Mouse (Mus musculus) lung, embryonic 15.5 days (tissue): ENCODE results near the gene Timm17a. TPM values are rescaled to one million over a fixed set of nuclear protein-coding genes. Genes with fewer than 3 reads are reported as not detected.

Source experiments
- ATAC-seq: fragments of 200-750 bp; cut with Nextera tagmentation; 2 replicates; pipeline ENCODE4 v1.8.0; 2017; ENCODE audit warnings: moderate number of reproducible peaks, borderline replicate concordance; ENCODE audit not compliant: low FRiP score, low TSS enrichment; ENCODE audit errors: extremely low read depth
- H3K27ac ChIP-seq: fragments of 300-500 bp; sonication (generic); 2 replicates; pipeline ENCODE4 v1.5.1; 2015; ENCODE audit warnings: moderate library complexity, mild to moderate bottlenecking, inconsistent platforms
- H3K27me3 ChIP-seq: fragments of 300-500 bp; sonication (generic); 2 replicates; pipeline ENCODE4 v1.6.1; 2015; ENCODE audit warnings: inconsistent platforms
- H3K36me3 ChIP-seq: fragments of 300-500 bp; sonication (generic); 2 replicates; pipeline ENCODE4 v1.6.1; 2015; ENCODE audit warnings: inconsistent platforms
- H3K4me1 ChIP-seq: fragments of 300-500 bp; sonication (generic); 2 replicates; pipeline ENCODE4 v1.6.1; 2015; ENCODE audit warnings: inconsistent platforms
- H3K4me2 ChIP-seq: fragments of 300-500 bp; sonication (generic); 2 replicates; pipeline ENCODE4 v1.6.1; 2015; ENCODE audit warnings: inconsistent platforms, mild to moderate bottlenecking, moderate library complexity
- H3K4me3 ChIP-seq: fragments of 300-500 bp; sonication (generic); 2 replicates; pipeline ENCODE4 v1.5.1; 2015; ENCODE audit warnings: mild to moderate bottlenecking, inconsistent platforms
- H3K9ac ChIP-seq: fragments of 300-500 bp; sonication (generic); 2 replicates; pipeline ENCODE4 v1.6.1; 2015; ENCODE audit warnings: inconsistent platforms
- H3K9me3 ChIP-seq: fragments of 300-500 bp; sonication (generic); 2 replicates; pipeline ENCODE4 v1.6.1; 2016; ENCODE audit warnings: inconsistent platforms
- WGBS: fragments of 180-500 bp; shearing (Covaris S2); methylation state at CpG from one replicate; pipeline ENCODE4 v1.1.7; 2015; 5-methylcytosine and 5-hydroxymethylcytosine counted together
- polyA plus RNA-seq: library from polyadenylated mRNA; unstranded; fragments of >200 nt; fragmentation: Nextera tagmentation; extraction: Ambion mirVana; gene quantifications from 2 replicates; pipeline ENCODE4 v1.2.1, GENCODE M21; 2015

Timm17a gene
- polyA plus RNA-seq, 1 experiment from 2014 or later = 186 TPM

GRCm38 (mm10) chr1:135248434-135248850 lies 65.1 kb downstream of the Timm17a start:
- WGBS = 7% methylated on average over 15 of the region's 15 CpGs
- Histone ChIP-seq H3K4me3 (no peak overlapping the region), H3K27ac (no peak overlapping the region), H3K4me2 (peak overlapping the region; percentile 33), H3K4me1 (peaks cover 13% of the 10 kb centered on the region), H3K9me3 (no peaks in the 10 kb centered on the region), H3K27me3 (peaks cover 10% of the 10 kb centered on the region; the same call in 1 of the 2 replicates), H3K9ac (no peak overlapping the region), H3K36me3 (no peaks in the 10 kb centered on the region)
- peak; percentile 59 for ATAC-seq

Other genes starting within 250 kb of the Timm17a start
- gene Lgr6, start 208.5 kb downstream of the Timm17a start, polyA plus RNA-seq = 11.6 and 12.8 TPM in 2 replicates
- gene Ptpn7, start 181.1 kb downstream of the Timm17a start, polyA plus RNA-seq = 2.9 and 5.8 TPM in 2 replicates
- gene Arl8a, start 167.0 kb downstream of the Timm17a start, polyA plus RNA-seq = 42.7 and 47.0 TPM in 2 replicates
- 0.10 TPM in 1 of 2 replicates, not detected in the other for gene Gpr37l1, start 146.1 kb downstream of the Timm17a start, polyA plus RNA-seq
- 23.4 and 24.8 TPM in 2 replicates for gene Elf3, start 55.2 kb downstream of the Timm17a start, polyA plus RNA-seq
- gene Rnpep, start 29.7 kb downstream of the Timm17a start, polyA plus RNA-seq = 102 TPM in 2 replicates
- gene Lmod1, start 11.0 kb upstream of the Timm17a start, polyA plus RNA-seq = 4.5 and 4.7 TPM in 2 replicates
- gene Shisa4, start 61.5 kb upstream of the Timm17a start, polyA plus RNA-seq = 35.2 and 39.1 TPM in 2 replicates
- 119 and 123 TPM in 2 replicates for gene Ipo9, start 116.7 kb upstream of the Timm17a start, polyA plus RNA-seq